Mouse (Mus musculus) retina, postnatal 7 days (tissue): ENCODE measurements around the gene Npff.

Source experiments
- DNase-seq: peaks from one replicate; pipeline ENCODE4 v3.0.0-alpha.2; 2012; ENCODE audit warnings: low read depth, low spot score

The Npff gene

GRCm38 (mm10) chr15:102503924-102504782, 20.6 kb downstream of the Npff start:
- DNase-seq: no peak

- no peak for DNase-seq
Observed at GRCm38 (mm10) chr15:102503447-102503846, 21.3 kb downstream of the Npff start, which contains the start of gene Gm10337. TSS of gene Gm10337 (plus strand) at chr15:102503722.

GRCm38 (mm10) chr15:102502254-102502840, 22.4 kb downstream of the Npff start:
- DNase-seq: no peak

- DNase-seq: no peak
Observed at GRCm38 (mm10) chr15:102501084-102501814, 23.5 kb downstream of the Npff start.

GRCm38 (mm10) chr15:102500479-102500878, 24.3 kb downstream of the Npff start:
- DNase-seq: no peak

GRCm38 (mm10) chr15:102499851-102500250, 24.9 kb downstream of the Npff start:
- DNase-seq: no peak

- no peak for DNase-seq
Observed at GRCm38 (mm10) chr15:102499370-102499769, 25.4 kb downstream of the Npff start.

- DNase-seq: no peak
Observed at GRCm38 (mm10) chr15:102498322-102498721, 26.4 kb downstream of the Npff start.

- DNase-seq: no peak
Observed at GRCm38 (mm10) chr15:102487664-102488063, 37.1 kb downstream of the Npff start.

GRCm38 (mm10) chr15:102485853-102486252, 38.9 kb downstream of the Npff start:
- no peak for DNase-seq

- DNase-seq: peak; percentile 33
Observed at GRCm38 (mm10) chr15:102483136-102483535, 41.6 kb downstream of the Npff start.

- no peak for DNase-seq
Observed at GRCm38 (mm10) chr15:102474520-102474919, 50.2 kb downstream of the Npff start.
